Comparison of ENCODE assay signal across 9 mouse cellular contexts in the genomic region with DNA sequence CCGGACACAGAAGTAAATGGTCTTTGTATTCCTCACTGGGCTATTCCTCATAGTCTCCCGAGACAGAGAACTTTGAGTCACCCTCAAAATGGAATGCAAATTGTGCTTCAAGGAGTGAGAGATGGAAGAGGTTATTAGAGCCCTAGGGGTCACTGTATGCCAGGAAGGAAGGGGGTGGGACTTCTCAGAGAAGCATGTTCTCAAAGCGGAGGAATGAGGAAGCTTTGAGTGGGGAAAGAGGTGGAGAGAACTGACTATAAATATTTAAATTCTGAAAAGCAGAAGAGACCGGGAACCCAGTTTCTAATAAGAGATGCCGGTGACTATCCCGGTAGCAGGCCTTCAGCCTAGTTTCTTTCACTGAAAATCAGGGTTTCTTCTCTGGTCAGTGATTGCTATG. TPM values are rescaled to one million over a fixed set of nuclear protein-coding genes. Genes with fewer than 3 reads are reported as not detected.
DNase-seq lines count a peak whose midpoint lies in the region; ATAC-seq and TF ChIP-seq lines count a peak whose summit lies in the region.
"Had no signal": no experiment of that assay in that cellular context is flagged by ENCODE, and none has a peak within 500 bp of the region (broad histone marks: within the 10 kb centered on the region; RNA-seq: fewer than 3 reads in every experiment).

No protein-coding gene starts in this region.

- peak; percentile 63 for TF ChIP-seq EP300 in lung, postnatal 0 days (IDR thresholded peaks at IDR 0.05)

- TF ChIP-seq CTCF in spleen, adult 2 months (IDR thresholded peaks at IDR 0.05; ENCODE audit: extremely low read depth, insufficient read depth, insufficient read length, insufficient replicate concordance): no peak
- peak; percentile 30; the same call in 1 of the 2 replicates for TF ChIP-seq CTCF in lung, postnatal 0 days (IDR thresholded peaks at IDR 0.05)

- H3K4me1 ChIP-seq in heart, embryonic 10.5 days: peaks cover 8% of the 10 kb centered on the region; the same call in 1 of the 2 replicates
- H3K4me1 ChIP-seq in spleen, adult 2 months (ENCODE audit: control insufficient read depth, insufficient read depth, insufficient read length): peaks cover 14% of the 10 kb centered on the region
- H3K4me1 ChIP-seq in lung, postnatal 0 days (ENCODE audit: insufficient read depth, low read depth, low read length): peaks cover 4% of the 10 kb centered on the region; the same call in 1 of the 2 replicates
- H3K4me1 ChIP-seq in stomach, embryonic 16.5 days (ENCODE audit: control insufficient read depth, insufficient read depth, low read length): peaks cover 21% of the 10 kb centered on the region
- no peaks in the 10 kb centered on the region for H3K4me1 ChIP-seq in forebrain, embryonic 12.5 days

- no peak overlapping the region for H3K4me3 ChIP-seq in heart, embryonic 10.5 days
- H3K4me3 ChIP-seq in spleen, adult 2 months (ENCODE audit: extremely low read depth, insufficient read depth, insufficient read length): no peak overlapping the region
- H3K4me3 ChIP-seq in lung, postnatal 0 days (ENCODE audit: low read depth, low read length): no peak overlapping the region
- no peak overlapping the region; the same call in 1 of the 2 replicates for H3K4me3 ChIP-seq in stomach, embryonic 16.5 days (replicated peaks; ENCODE audit: low read length)
- no peak overlapping the region for H3K4me3 ChIP-seq in forebrain, embryonic 12.5 days (replicated peaks)
- H3K4me3 ChIP-seq: layer of hippocampus, adult 2 months had no signal

- WGBS in heart, embryonic 10.5 days: 67% methylated on average over 6 of the region's 6 CpGs
- 2% methylated on average over 6 of the region's 6 CpGs for WGBS in spleen, adult 2 months
- WGBS in lung, postnatal 0 days: 20% methylated on average over 6 of the region's 6 CpGs
- WGBS in stomach, embryonic 16.5 days: 28% methylated on average over 6 of the region's 6 CpGs
- WGBS in forebrain, embryonic 12.5 days: 82% methylated on average over 6 of the region's 6 CpGs

- no peak for TF ChIP-seq POLR2A in spleen, adult 2 months (IDR thresholded peaks at IDR 0.05; ENCODE audit: low read depth, low read length)

- DNase-seq in heart, adult 11 months: peak; percentile 93
- no peak for DNase-seq in heart, embryonic 10.5 days (ENCODE audit: low spot score)
- peak; percentile 11 to 21 for DNase-seq in spleen, adult 2 months (ENCODE audit: low read depth in 1 of 2, low spot score in 2 of 2)
- no peak for DNase-seq in spleen, postnatal 10 days (ENCODE audit: low spot score in 2 of 2)
- DNase-seq in lung, postnatal 0 days (ENCODE audit: low spot score): peak; percentile 93
- DNase-seq in embryo, embryonic 9.5 days (ENCODE audit: extremely low spot score): no peak

- H3K27ac ChIP-seq in heart, embryonic 10.5 days: no peak overlapping the region
- peak overlapping the region; percentile 58 for H3K27ac ChIP-seq in spleen, adult 2 months (ENCODE audit: insufficient read depth, low read length)
- peak overlapping the region; percentile 70 for H3K27ac ChIP-seq in lung, postnatal 0 days (ENCODE audit: low read length)
- H3K27ac ChIP-seq in stomach, embryonic 16.5 days (ENCODE audit: low read length): peak overlapping the region; percentile 77
- H3K27ac ChIP-seq in forebrain, embryonic 12.5 days: no peak overlapping the region

- H3K4me2 ChIP-seq in lung, postnatal 0 days (replicated peaks; ENCODE audit: low read depth, low read length): peak overlapping the region; percentile 43
- H3K4me2 ChIP-seq in stomach, embryonic 16.5 days (ENCODE audit: low read depth, low read length): peak overlapping the region; percentile 27
- H3K4me2 ChIP-seq in forebrain, embryonic 12.5 days: no peak overlapping the region

- no peaks in the 10 kb centered on the region for H3K9me3 ChIP-seq in heart, embryonic 10.5 days
- H3K9me3 ChIP-seq in lung, postnatal 0 days (ENCODE audit: low read length): no peaks in the 10 kb centered on the region
- H3K9me3 ChIP-seq in stomach, embryonic 16.5 days (replicated peaks; ENCODE audit: control insufficient read depth, low read length): no peaks in the 10 kb centered on the region
- no peaks in the 10 kb centered on the region for H3K9me3 ChIP-seq in forebrain, embryonic 12.5 days

- no peak overlapping the region for H3K9ac ChIP-seq in lung, postnatal 0 days (replicated peaks; ENCODE audit: low read depth)
- 0 out of 2 replicates have a peak overlapping the region, but pooled peaks have one; percentile 27 for H3K9ac ChIP-seq in stomach, embryonic 16.5 days (ENCODE audit: low read length)
- H3K9ac ChIP-seq in forebrain, embryonic 12.5 days: no peak overlapping the region

- H3K36me3 ChIP-seq in heart, embryonic 10.5 days: no peaks in the 10 kb centered on the region
- H3K36me3 ChIP-seq in spleen, adult 2 months (ENCODE audit: control insufficient read depth, insufficient read depth, low read length): no peaks in the 10 kb centered on the region
- no peaks in the 10 kb centered on the region for H3K36me3 ChIP-seq in lung, postnatal 0 days (ENCODE audit: insufficient read depth, low read length)
- H3K36me3 ChIP-seq in stomach, embryonic 16.5 days (ENCODE audit: control insufficient read depth, insufficient read depth, low read length): no peaks in the 10 kb centered on the region
- H3K36me3 ChIP-seq in forebrain, embryonic 12.5 days (replicated peaks): no peaks in the 10 kb centered on the region

- ATAC-seq in lung, postnatal 0 days: peak; percentile 76
- no peak; the same call in 1 of the 2 replicates for ATAC-seq in stomach, embryonic 16.5 days (ENCODE audit: insufficient read depth, low FRiP score)
- ATAC-seq in forebrain, embryonic 12.5 days (ENCODE audit: low FRiP score): no peak

- no peaks in the 10 kb centered on the region for H3K27me3 ChIP-seq in heart, embryonic 10.5 days (ENCODE audit: insufficient read depth, poor library complexity, severe bottlenecking)
- H3K27me3 ChIP-seq in spleen, adult 2 months (ENCODE audit: control insufficient read depth, insufficient read depth, low read length): no peaks in the 10 kb centered on the region
- no peaks in the 10 kb centered on the region for H3K27me3 ChIP-seq in lung, postnatal 0 days (replicated peaks; ENCODE audit: insufficient read depth, low read length)
- H3K27me3 ChIP-seq in stomach, embryonic 16.5 days (ENCODE audit: control insufficient read depth, insufficient read depth, low read length): no peaks in the 10 kb centered on the region
- no peaks in the 10 kb centered on the region for H3K27me3 ChIP-seq in forebrain, embryonic 12.5 days

RNA-seq across cellular contexts. Expression of a gene that starts 14.8 kb away (rescaled TPM):
- 1.2 and 7.1 TPM in 2 replicates for polyA plus RNA-seq in heart, embryonic 10.5 days (2016; fragmentation: Nextera tagmentation; extraction: Ambion mirVana)
- 1.3 and 1.4 TPM in 2 replicates for polyA plus RNA-seq in spleen, adult 2 months (2012; rRNA removed)
- 21.5 and 23.2 TPM in 2 replicates for polyA plus RNA-seq in lung, postnatal 0 days (2015; fragmentation: Nextera tagmentation; extraction: Ambion mirVana)
- polyA plus RNA-seq in stomach, embryonic 16.5 days (2015; fragmentation: Nextera tagmentation; extraction: Ambion mirVana): 53.9 and 62.5 TPM in 2 replicates
- 1.8 and 1.9 TPM in 2 replicates for polyA plus RNA-seq in forebrain, embryonic 12.5 days (2016; fragmentation: Nextera tagmentation; extraction: Ambion mirVana)

Comparison
In these comparisons a context has a peak if more than half of its experiments do, and no peak if none do; other contexts are left out.
1. DNase-seq: peak in heart, adult 11 months (single experiment), spleen, adult 2 months (2 of 2) and lung, postnatal 0 days (single experiment); none in heart, embryonic 10.5 days (single experiment), spleen, postnatal 10 days (0 of 2) and embryo, embryonic 9.5 days (single experiment).
2. H3K27ac ChIP-seq: peak in spleen, adult 2 months (single experiment), lung, postnatal 0 days (single experiment) and stomach, embryonic 16.5 days (single experiment); none in heart, embryonic 10.5 days (single experiment) and forebrain, embryonic 12.5 days (single experiment).